In the genomic region with DNA sequence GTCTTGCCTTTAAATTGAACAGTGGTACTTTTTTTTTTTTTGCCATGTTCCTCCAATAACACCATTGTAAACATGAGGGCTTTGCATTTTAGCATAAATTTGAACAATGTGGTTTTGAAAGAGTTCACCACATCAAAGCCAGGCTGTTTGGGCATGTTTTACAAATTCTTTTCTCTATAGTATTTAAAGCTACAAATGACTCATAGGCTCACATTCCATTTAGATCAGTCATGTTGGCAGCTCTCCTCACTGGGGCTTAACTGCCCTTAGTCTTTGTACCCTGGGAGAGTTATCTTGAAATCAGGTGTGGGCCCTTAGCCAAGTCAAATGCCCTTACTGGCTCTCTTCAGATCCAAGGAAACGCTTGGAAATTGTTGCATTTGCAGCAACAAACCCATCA, we compare ENCODE assay signal across 9 mouse cellular contexts.
DNase-seq lines count a peak whose midpoint lies in the region; ATAC-seq and TF ChIP-seq lines count a peak whose summit lies in the region.
"Had no signal": no experiment of that assay in that cellular context is flagged by ENCODE, and none has a peak within 500 bp of the region (broad histone marks: within the 10 kb centered on the region; RNA-seq: fewer than 3 reads in every experiment).

No protein-coding gene starts in this region.

- no peak overlapping the region for H3K9ac ChIP-seq in midbrain, embryonic 11.5 days (ENCODE audit: low read length)
- no peak overlapping the region for H3K9ac ChIP-seq in midbrain, postnatal 0 days (replicated peaks; ENCODE audit: low read length, poor library complexity, severe bottlenecking)
- H3K9ac ChIP-seq: embryonic facial prominence, embryonic 12.5 days had no signal

- H3K4me3 ChIP-seq in midbrain, embryonic 11.5 days (ENCODE audit: low read depth, low read length) = no peak overlapping the region
- no peak overlapping the region for H3K4me3 ChIP-seq in midbrain, postnatal 0 days (ENCODE audit: low read depth, low read length)
- H3K4me3 ChIP-seq: embryonic facial prominence, embryonic 12.5 days had no signal

- no peaks in the 10 kb centered on the region for H3K9me3 ChIP-seq in midbrain, embryonic 11.5 days (ENCODE audit: control insufficient read depth, low read length)
- H3K9me3 ChIP-seq in midbrain, postnatal 0 days (ENCODE audit: low read length) = no peaks in the 10 kb centered on the region
- H3K9me3 ChIP-seq: embryonic facial prominence, embryonic 12.5 days had no signal

- H3K36me3 ChIP-seq in midbrain, embryonic 11.5 days (ENCODE audit: control insufficient read depth, insufficient read depth, low read length) = no peaks in the 10 kb centered on the region
- H3K36me3 ChIP-seq in midbrain, postnatal 0 days (ENCODE audit: insufficient read depth, low read length) = no peaks in the 10 kb centered on the region
- H3K36me3 ChIP-seq: embryonic facial prominence, embryonic 12.5 days had no signal

- peak; percentile 51 for DNase-seq in midbrain, embryonic 11.5 days (ENCODE audit: low spot score, missing footprints)
- no peak for DNase-seq in midbrain, postnatal 0 days (ENCODE audit: low spot score)
- DNase-seq in adrenal gland, adult 8-10 months = peak; percentile 74
- DNase-seq in kidney, adult 9 months = peak; percentile 86
- peak; percentile 42 to 77 for DNase-seq in lung, postnatal 4 days
- no peak for DNase-seq in embryo, embryonic 10 days (ENCODE audit: low spot score)
- no peak for DNase-seq in gastrocnemius, postnatal 14 days

- no peaks in the 10 kb centered on the region for H3K4me1 ChIP-seq in midbrain, embryonic 11.5 days (ENCODE audit: control insufficient read depth, insufficient read depth, low read length)
- no peaks in the 10 kb centered on the region for H3K4me1 ChIP-seq in midbrain, postnatal 0 days (ENCODE audit: insufficient read depth, low read length)

- no peaks in the 10 kb centered on the region for H3K27me3 ChIP-seq in midbrain, embryonic 11.5 days (ENCODE audit: control insufficient read depth, insufficient read depth, low read length)
- H3K27me3 ChIP-seq in midbrain, postnatal 0 days (ENCODE audit: insufficient read depth, low read length) = no peaks in the 10 kb centered on the region
- H3K27me3 ChIP-seq: embryonic facial prominence, embryonic 12.5 days had no signal

- intact Hi-C loops in gastrocnemius, postnatal 14 days (cut with DNase I; ENCODE audit: low total_unique reads) = no loop called here

- H3K27ac ChIP-seq in midbrain, embryonic 11.5 days (ENCODE audit: low read depth, low read length) = no peak overlapping the region
- no peak overlapping the region for H3K27ac ChIP-seq in midbrain, postnatal 0 days (ENCODE audit: low read depth, low read length)
- H3K27ac ChIP-seq: embryonic facial prominence, embryonic 12.5 days had no signal

- 75% methylated on average over 1 of the region's 1 CpGs for WGBS in midbrain, embryonic 11.5 days
- 61% methylated on average over 1 of the region's 1 CpGs for WGBS in midbrain, postnatal 0 days

- TF ChIP-seq CTCF in midbrain, postnatal 0 days (IDR thresholded peaks at IDR 0.05) = no peak

- ATAC-seq in midbrain, embryonic 11.5 days (ENCODE audit: low FRiP score) = no peak
- ATAC-seq in midbrain, postnatal 0 days (ENCODE audit: low FRiP score) = no peak
- no peak for ATAC-seq in CD4-positive, CD25-positive, alpha-beta regulatory T cell, adult 4 months

- H3K4me2 ChIP-seq in midbrain, embryonic 11.5 days = no peak overlapping the region
- no peak overlapping the region for H3K4me2 ChIP-seq in midbrain, postnatal 0 days (ENCODE audit: low read depth, low read length, poor library complexity, severe bottlenecking)
- H3K4me2 ChIP-seq: embryonic facial prominence, embryonic 12.5 days had no signal

Comparison
In these comparisons a context has a peak if more than half of its experiments do, and no peak if none do; other contexts are left out.
1. DNase-seq: peak in midbrain, embryonic 11.5 days (single experiment), adrenal gland, adult 8-10 months (single experiment), kidney, adult 9 months (single experiment) and lung, postnatal 4 days (2 of 2); none in midbrain, postnatal 0 days (single experiment), embryo, embryonic 10 days (single experiment) and gastrocnemius, postnatal 14 days (single experiment).